Mouse (Mus musculus): Measurements from ENCODE around the gene Kcnh5.

- no peak for TF ChIP-seq CTCF (IDR thresholded peaks at IDR 0.05; ENCODE audit: low read depth)
- no peak for TF ChIP-seq EP300 (IDR thresholded peaks at IDR 0.05; ENCODE audit: low read depth)
Observed at GRCm38 (mm10) chr12:74900777-74901176, 276.4 kb downstream of the Kcnh5 start.
